Mouse (Mus musculus) kidney, postnatal 4 days (tissue): Measurements from ENCODE around the gene Pdss2.

Experiments used
- DNase-seq, 2 experiments: peaks; one replicate each; pipeline ENCODE4 v3.0.0; 2021; ENCODE audit warnings: mixed read lengths in 2 of 2

Gene Pdss2

GRCm38 (mm10) chr10:43440981-43441740, 219.9 kb downstream of the Pdss2 start:
- peak; percentile 24 to 54 for DNase-seq

GRCm38 (mm10) chr10:43448656-43449055, 227.4 kb downstream of the Pdss2 start:
- no peak for DNase-seq

GRCm38 (mm10) chr10:43451848-43452662, 230.8 kb downstream of the Pdss2 start:
- DNase-seq = peak; percentile 87 to 91

GRCm38 (mm10) chr10:43452663-43452996, 231.3 kb downstream of the Pdss2 start:
- DNase-seq = no peak

GRCm38 (mm10) chr10:43454219-43454618, 232.9 kb downstream of the Pdss2 start:
- DNase-seq = no peak

GRCm38 (mm10) chr10:43454671-43455070, 233.4 kb downstream of the Pdss2 start:
- DNase-seq = no peak

GRCm38 (mm10) chr10:43462821-43463220, 241.5 kb downstream of the Pdss2 start:
- DNase-seq = peak in 1 of 2 experiments; percentile 43

- DNase-seq = peak; percentile 26 to 45
These were observed 241.9 kb downstream of the Pdss2 start for GRCm38 (mm10) chr10:43463227-43463626.

GRCm38 (mm10) chr10:43466223-43466622, 244.9 kb downstream of the Pdss2 start:
- DNase-seq = no peak

GRCm38 (mm10) chr10:43467659-43468058, 246.4 kb downstream of the Pdss2 start:
- DNase-seq = peak; percentile 42 to 64

GRCm38 (mm10) chr10:43468293-43468692, 247.0 kb downstream of the Pdss2 start:
- DNase-seq = no peak

- DNase-seq = peak; percentile 47 to 57
These were observed 254.1 kb downstream of the Pdss2 start for GRCm38 (mm10) chr10:43475376-43475775.

GRCm38 (mm10) chr10:43477459-43477858, 256.2 kb downstream of the Pdss2 start:
- no peak for DNase-seq

- DNase-seq = peak; percentile 74 to 86
These were observed 256.8 kb downstream of the Pdss2 start for GRCm38 (mm10) chr10:43477865-43478681.

GRCm38 (mm10) chr10:43478751-43479435, 257.6 kb downstream of the Pdss2 start, which contains the start of gene Bend3:
Bend3 (plus strand) TSS chr10:43478831.
- DNase-seq = peak; percentile 75 to 82

GRCm38 (mm10) chr10:43479436-43480157, 258.3 kb downstream of the Pdss2 start:
- peak; percentile 87 to 92 for DNase-seq

- DNase-seq = no peak
These were observed 259.1 kb downstream of the Pdss2 start for GRCm38 (mm10) chr10:43480227-43480849.

GRCm38 (mm10) chr10:43481179-43481578, 259.9 kb downstream of the Pdss2 start:
- no peak for DNase-seq

GRCm38 (mm10) chr10:43482021-43482420, 260.7 kb downstream of the Pdss2 start:
- DNase-seq = no peak

GRCm38 (mm10) chr10:43483426-43483995, 262.2 kb downstream of the Pdss2 start:
- DNase-seq = peak; percentile 37 to 55

GRCm38 (mm10) chr10:43485751-43486268, 264.5 kb downstream of the Pdss2 start:
- no peak for DNase-seq
